Mouse (Mus musculus) layer of hippocampus, postnatal 10 days (tissue): ENCODE measurements at regions not wholly inside any gene's neighbourhood (a gene's known extent, or its start where the extent isn't known, plus 50 kb on each side); places are given as distances from the start of the nearest gene placed in this dataset.

Experiments used
- DNase-seq, 2 experiments: peaks; one replicate each; pipeline ENCODE4 v3.0.0; 2021; ENCODE audit warnings: low spot score in 2 of 2
- microRNA-seq, 2 experiments: library from miRNA; unstranded; fragments of <30 nt; microRNA quantifications; one replicate each; pipeline ENCODE4 v1.2.0; 2021

DNA sequence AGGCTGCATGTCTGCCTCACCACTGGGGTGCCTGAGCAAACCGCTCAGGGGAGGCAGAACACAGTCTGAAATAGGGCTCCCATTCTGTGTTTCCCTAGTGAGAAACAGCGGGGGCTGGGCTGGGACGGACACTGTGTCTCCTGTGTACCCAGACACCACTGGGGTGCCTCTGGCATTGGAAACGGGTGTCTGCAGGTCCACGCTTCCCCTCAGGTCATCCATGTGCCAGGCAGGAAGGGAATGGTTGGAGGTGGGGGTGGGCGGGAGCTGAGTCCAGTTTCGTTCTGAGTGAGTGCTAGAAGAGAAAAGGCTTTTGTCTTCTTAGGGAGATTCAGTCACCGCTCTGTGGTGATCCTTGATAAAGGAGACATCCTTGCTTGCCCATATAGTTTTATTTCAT, 62.2 kb upstream of the Adamts16 start:
- DNase-seq, result no peak

DNA sequence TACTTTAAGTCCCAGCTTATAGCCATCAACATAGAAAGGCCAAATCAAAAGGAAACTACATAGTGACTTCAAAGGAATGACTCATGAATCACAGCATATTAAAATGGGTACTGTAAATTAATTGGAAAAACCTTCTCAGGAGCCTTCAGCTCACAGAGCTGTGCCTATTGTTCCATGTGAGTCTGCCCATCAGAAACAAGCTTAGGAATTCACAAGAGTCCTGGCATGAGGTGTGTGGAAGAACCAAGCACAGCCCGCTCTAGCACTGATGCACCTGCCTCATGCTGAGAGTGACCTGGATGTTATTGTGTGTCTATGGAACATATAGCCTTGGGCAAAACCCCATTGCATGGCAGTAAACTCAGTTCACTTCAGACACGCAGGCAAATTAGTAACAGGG, 61.5 kb upstream of the Adamts16 start:
- no peak for DNase-seq

DNA sequence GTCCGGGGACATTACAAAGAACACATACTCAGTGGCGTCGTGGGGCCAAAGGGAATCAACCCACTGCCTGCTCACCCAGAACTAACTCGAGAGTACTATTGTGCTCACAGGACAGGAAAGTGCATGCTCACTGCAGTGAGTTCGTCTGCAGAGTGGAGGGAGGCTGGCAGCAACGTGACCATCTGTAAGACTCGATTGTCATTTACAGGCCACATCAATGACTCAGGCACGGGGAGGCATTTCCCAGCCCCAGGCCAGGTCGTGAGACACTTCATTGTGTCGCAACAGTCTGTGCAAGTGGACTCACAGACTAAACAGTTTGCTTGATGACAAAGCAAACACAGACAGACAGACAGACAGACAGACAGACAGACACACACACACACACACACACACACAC, 61.1 kb upstream of the Adamts16 start:
- DNase-seq, result no peak

GRCm38 (mm10) chr13:70891634-70892033, 50.0 kb upstream of the Adamts16 start:
- no peak for DNase-seq

Small RNA genes in the stretch of these regions (microRNA-seq; reads per million reads assigned to microRNA genes)
- 0 reads per million in 2 experiments for gene Mir466f-4
